Mouse (Mus musculus) ES-E14 (cell line): ENCODE results near the gene Neil3. TPM values are rescaled to one million over a fixed set of nuclear protein-coding genes. Genes with fewer than 3 reads are reported as not detected.
"Not testable (repeated sequence)": the region's sequence is repeated elsewhere in the genome, so short reads cannot be mapped to it uniquely, and the experiment has no call there.

Experiments
- DNase-seq: peaks from one replicate; pipeline ENCODE4 v3.0.0-alpha.2; 2013; ENCODE audit warnings: low read depth, low spot score
- H3K27ac ChIP-seq: 2 replicates; pipeline ENCODE4 v1.5.1; 2012; ENCODE audit warnings: low read depth, mild to moderate bottlenecking, low read length, moderate library complexity, mixed read lengths; ENCODE audit not compliant: poor library complexity, insufficient read depth, severe bottlenecking
- H3K36me3 ChIP-seq: 2 replicates; pipeline ENCODE4 v1.6.1; 2012; ENCODE audit warnings: mild to moderate bottlenecking, low read length, moderate library complexity, mixed read lengths; ENCODE audit not compliant: control insufficient read depth, poor library complexity, insufficient read depth, severe bottlenecking
- H3K4me1 ChIP-seq, 2 experiments: fragments of 150-350 bp in 1 of 2; sonication (generic) in 1 of 2; 2 replicates each; pipeline ENCODE4 v1.6.1; 2012; ENCODE audit warnings: low read length in 2 of 2, mild to moderate bottlenecking in 1 of 2, mixed read lengths in 1 of 2; ENCODE audit not compliant: control insufficient read depth in 2 of 2, insufficient read depth in 2 of 2, poor library complexity in 1 of 2
- H3K4me3 ChIP-seq, 2 experiments: fragments of 150-350 bp in 1 of 2; sonication (generic) in 1 of 2; 2 replicates each; pipeline ENCODE4 v1.5.1; 2012; ENCODE audit warnings: low read length in 2 of 2, low read depth in 1 of 2, mild to moderate bottlenecking in 1 of 2, mixed read lengths in 1 of 2; ENCODE audit not compliant: insufficient read depth in 1 of 2, poor library complexity in 1 of 2, severe bottlenecking in 1 of 2
- H3K9ac ChIP-seq: 2 replicates; pipeline ENCODE4 v1.6.1; 2012; ENCODE audit warnings: low read depth, mild to moderate bottlenecking, low read length, mixed read lengths; ENCODE audit not compliant: poor library complexity, insufficient read depth, severe bottlenecking
- H3K9me3 ChIP-seq: fragments of 150-350 bp; sonication (generic); 2 replicates; pipeline ENCODE4 v1.6.1; 2012; ENCODE audit warnings: low read depth, mild to moderate bottlenecking, low read length; ENCODE audit not compliant: control insufficient read depth, insufficient read depth
- CHD2 ChIP-seq: IDR thresholded peaks from 2 replicates; pipeline ENCODE4 v1.6.1; 2014; ENCODE audit warnings: mild to moderate bottlenecking, low read depth, low read length, inconsistent platforms
- HCFC1 ChIP-seq: IDR thresholded peaks from 2 replicates; pipeline ENCODE4 v1.6.1; 2012; ENCODE audit warnings: low read length, inconsistent platforms, borderline replicate concordance; ENCODE audit not compliant: insufficient read depth
- MAFK ChIP-seq: IDR thresholded peaks from 2 replicates; pipeline ENCODE4 v1.6.1; 2014; ENCODE audit warnings: mild to moderate bottlenecking, low read depth, low read length, inconsistent platforms; ENCODE audit not compliant: insufficient read depth
- ZC3H11A ChIP-seq: IDR thresholded peaks from 2 replicates; pipeline ENCODE4 v1.6.1; 2012; ENCODE audit warnings: low read depth, mild to moderate bottlenecking, inconsistent platforms, low read length, borderline replicate concordance
- ZNF384 ChIP-seq: IDR thresholded peaks from 2 replicates; pipeline ENCODE4 v1.6.1; 2012; ENCODE audit warnings: low read depth, low read length, inconsistent platforms
- in situ Hi-C, 2 experiments: fragments of 600-800 bp; cut with MboI; formaldehyde crosslinking; loops; one replicate each; pipeline ENCODE4 v1.15.1; 2025; ENCODE audit warnings: low sequenced_read_pairs in 2 of 2, inconsistent platforms in 1 of 2; ENCODE audit not compliant: unreplicated experiment in 2 of 2
- total RNA-seq: library from RNA; depleted of rRNA; stranded (reverse); fragments of 300-350 nt; gene quantifications from 2 replicates; pipeline ENCODE4 v1.2.3, GENCODE M21; 2012; rRNA removed

Neil3 gene
- total RNA-seq, 1 experiment, result 4.0 TPM

GRCm38 (mm10) chr8:53566223-53566622 is 72.6 kb downstream of the Neil3 start:
- no peak overlapping the region for H3K27ac ChIP-seq
- no peak overlapping the region for H3K4me3 ChIP-seq
- H3K4me1 ChIP-seq, result no peaks in the 10 kb centered on the region
- H3K9ac ChIP-seq, result no peak overlapping the region
- no peaks in the 10 kb centered on the region for H3K9me3 ChIP-seq
- in situ Hi-C loops, result no loop called here
- DNase-seq, result no peak
- no peak for TF ChIP-seq MAFK
- TF ChIP-seq ZNF384, result no peak
- no peak for TF ChIP-seq HCFC1
- TF ChIP-seq CHD2, result no peak
- TF ChIP-seq ZC3H11A, result no peak
- H3K36me3 ChIP-seq, result no peaks in the 10 kb centered on the region

DNA sequence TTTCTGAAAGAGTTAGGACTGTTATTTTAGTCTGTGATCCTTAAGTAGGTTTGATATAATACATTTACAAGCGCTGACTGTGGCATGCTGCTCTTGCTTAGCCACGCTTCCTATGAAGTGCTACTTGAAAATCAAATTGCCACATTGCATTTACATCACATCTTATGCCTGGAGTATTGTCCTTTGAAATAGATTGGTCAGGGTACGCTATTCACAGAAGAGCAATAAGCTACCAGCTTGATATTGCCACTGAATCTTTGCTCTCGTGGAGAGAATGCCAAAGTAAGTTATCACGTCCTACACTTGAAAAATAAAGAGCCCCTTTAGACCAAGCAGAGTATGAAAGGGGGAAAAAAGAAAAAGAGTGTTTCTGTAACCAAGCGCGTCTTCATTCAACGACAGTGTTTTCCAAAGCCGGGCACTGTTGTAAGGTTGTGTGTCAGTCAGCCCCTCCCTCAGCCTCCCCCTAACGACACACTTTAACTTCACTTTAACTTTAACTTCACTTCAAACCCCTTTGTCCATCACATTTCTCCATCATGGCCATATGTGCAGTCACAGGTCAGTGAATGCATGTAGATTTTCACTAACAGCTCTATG is 76.3 kb downstream of the Neil3 start:
- in situ Hi-C loops, result no loop called here
- no peak for TF ChIP-seq MAFK
- no peak for TF ChIP-seq HCFC1
- no peak for TF ChIP-seq CHD2
- TF ChIP-seq ZC3H11A, result no peak
- no peak for TF ChIP-seq ZNF384
- no peaks in the 10 kb centered on the region for H3K36me3 ChIP-seq

DNA sequence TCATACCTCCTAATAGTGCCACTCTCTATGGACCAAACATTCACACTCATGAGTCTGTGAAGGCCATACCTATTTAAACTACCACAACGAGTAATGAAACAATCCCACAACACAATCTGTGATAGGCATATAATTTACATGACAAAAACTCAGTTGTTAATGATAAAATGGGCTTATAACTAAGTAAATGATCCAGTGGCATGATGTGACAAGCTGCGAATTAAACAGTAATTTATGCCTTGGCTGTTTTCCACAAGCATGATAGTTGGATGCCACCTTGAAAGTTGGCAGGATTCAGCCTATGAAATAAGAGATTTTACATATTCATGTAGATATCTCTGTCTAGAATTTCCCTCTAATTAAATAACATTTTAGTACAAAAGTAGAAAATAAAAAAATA is 99.3 kb downstream of the Neil3 start:
- H3K9me3 ChIP-seq, result no peaks in the 10 kb centered on the region
- no peak for DNase-seq
- in situ Hi-C loops, result no loop called here

More for the DNA sequence above, 76.3 kb downstream of the Neil3 start:
- Histone ChIP-seq H3K9me3 (no peaks in the 10 kb centered on the region), H3K4me1 (no peaks in the 10 kb centered on the region), H3K4me3 (no peak overlapping the region), H3K9ac (no peak overlapping the region), H3K27ac (no peak overlapping the region)
- DNase-seq, result no peak

GRCm38 (mm10) chr8:53538049-53538448 is 100.8 kb downstream of the Neil3 start:
- H3K4me1 ChIP-seq, DNase-seq, in situ Hi-C loops, H3K36me3 ChIP-seq, H3K4me3 ChIP-seq, H3K27ac ChIP-seq, H3K9me3 ChIP-seq, H3K9ac ChIP-seq: not testable (repeated sequence)

More for the DNA sequence above, 99.3 kb downstream of the Neil3 start:
- TF ChIP-seq HCFC1 (no peak), MAFK (no peak), CHD2 (no peak), ZNF384 (no peak), ZC3H11A (no peak)
- H3K4me1 ChIP-seq, result no peaks in the 10 kb centered on the region
- no peaks in the 10 kb centered on the region for H3K36me3 ChIP-seq
- H3K9ac ChIP-seq, result no peak overlapping the region
- no peak overlapping the region for H3K27ac ChIP-seq
- no peak overlapping the region for H3K4me3 ChIP-seq

Other genes with a start within 250 kb of the Neil3 start
- gene Aga, start 127.3 kb downstream of the Neil3 start, total RNA-seq, result 26.5 and 28.9 TPM in 2 replicates